Mouse (Mus musculus): ENCODE data around the gene Tcp11.

Tcp11 gene

GRCm38 (mm10) chr17:28080045-28080816 lies at the start of gene Tcp11:
Gene Tcp11 (minus strand): TSS chr17:28080639.
- DNase-seq (ENCODE audit: low spot score in 2 of 2) = no peak

- DNase-seq (ENCODE audit: low spot score in 2 of 2) = no peak
Measured at GRCm38 (mm10) chr17:28129796-28130195, 49.4 kb upstream of the Tcp11 start.

GRCm38 (mm10) chr17:28124368-28124767 lies 43.9 kb upstream of the Tcp11 start:
- DNase-seq (ENCODE audit: low spot score in 2 of 2) = no peak

- no peak for DNase-seq (ENCODE audit: low spot score in 2 of 2)
Measured at GRCm38 (mm10) chr17:28123627-28124026, 43.2 kb upstream of the Tcp11 start.

- DNase-seq (ENCODE audit: low spot score in 2 of 2) = no peak
Measured at GRCm38 (mm10) chr17:28122949-28123348, 42.5 kb upstream of the Tcp11 start.

- no peak for DNase-seq (ENCODE audit: low spot score in 2 of 2)
Measured at GRCm38 (mm10) chr17:28120460-28120859, 40.0 kb upstream of the Tcp11 start.

- no peak for DNase-seq (ENCODE audit: low spot score in 2 of 2)
Measured at GRCm38 (mm10) chr17:28117451-28118209, 37.2 kb upstream of the Tcp11 start.

- no peak for DNase-seq (ENCODE audit: low spot score in 2 of 2)
Measured at GRCm38 (mm10) chr17:28116335-28116734, 35.9 kb upstream of the Tcp11 start.

- DNase-seq (ENCODE audit: low spot score in 2 of 2) = no peak
Measured at GRCm38 (mm10) chr17:28112266-28112665, 31.8 kb upstream of the Tcp11 start.

GRCm38 (mm10) chr17:28107275-28107674 lies 26.8 kb upstream of the Tcp11 start:
- DNase-seq (ENCODE audit: low spot score in 2 of 2) = no peak

- no peak for DNase-seq (ENCODE audit: low spot score in 2 of 2)
Measured at GRCm38 (mm10) chr17:28106352-28106751, 25.9 kb upstream of the Tcp11 start.

GRCm38 (mm10) chr17:28104416-28104815 lies 24.0 kb upstream of the Tcp11 start:
- no peak for DNase-seq (ENCODE audit: low spot score in 2 of 2)

- no peak for DNase-seq (ENCODE audit: low spot score in 2 of 2)
Measured at GRCm38 (mm10) chr17:28101902-28102319, 21.5 kb upstream of the Tcp11 start.

GRCm38 (mm10) chr17:28101284-28101887 lies 20.9 kb upstream of the Tcp11 start:
- DNase-seq (ENCODE audit: low spot score in 2 of 2) = no peak

GRCm38 (mm10) chr17:28100669-28101068 lies 20.2 kb upstream of the Tcp11 start:
- no peak for DNase-seq (ENCODE audit: low spot score in 2 of 2)

GRCm38 (mm10) chr17:28099086-28099485 lies 18.6 kb upstream of the Tcp11 start:
- DNase-seq (ENCODE audit: low spot score in 2 of 2) = no peak

GRCm38 (mm10) chr17:28097308-28097707 lies 16.9 kb upstream of the Tcp11 start:
- DNase-seq (ENCODE audit: low spot score in 2 of 2) = no peak

GRCm38 (mm10) chr17:28096418-28096817 lies 16.0 kb upstream of the Tcp11 start:
- no peak for DNase-seq (ENCODE audit: low spot score in 2 of 2)

GRCm38 (mm10) chr17:28093837-28094236 lies 13.4 kb upstream of the Tcp11 start:
- no peak for DNase-seq (ENCODE audit: low spot score in 2 of 2)

GRCm38 (mm10) chr17:28092297-28092696 lies 11.9 kb upstream of the Tcp11 start:
- DNase-seq (ENCODE audit: low spot score in 2 of 2) = no peak

GRCm38 (mm10) chr17:28088718-28089117 lies 8.3 kb upstream of the Tcp11 start:
- no peak for DNase-seq (ENCODE audit: low spot score in 2 of 2)

GRCm38 (mm10) chr17:28087430-28087829 lies 7.0 kb upstream of the Tcp11 start:
- DNase-seq (ENCODE audit: low spot score in 2 of 2) = no peak

GRCm38 (mm10) chr17:28084964-28085363 lies 4.5 kb upstream of the Tcp11 start:
- DNase-seq (ENCODE audit: low spot score in 2 of 2) = peak; percentile 84 to 91

Data from right cerebral cortex, adult 2 months (tissue).